Mouse (Mus musculus) kidney, adult 9 months (tissue): Measurements from ENCODE around the gene Shisa5.
A peak's percentile ranks its signal among the peaks of the same experiment; 100 is the strongest.

Experiments used
- DNase-seq: peaks from one replicate; pipeline ENCODE4 v3.0.0; 2022

Gene Shisa5

GRCm38 (mm10) chr9:109022866-109023685, 15.3 kb upstream of the Shisa5 start:
- no peak for DNase-seq

- no peak for DNase-seq
Measured at GRCm38 (mm10) chr9:109027521-109027920, 10.8 kb upstream of the Shisa5 start.

GRCm38 (mm10) chr9:109028421-109028820, 9.9 kb upstream of the Shisa5 start:
- no peak for DNase-seq

- DNase-seq, result no peak
Measured at GRCm38 (mm10) chr9:109028919-109029318, 9.4 kb upstream of the Shisa5 start.

- DNase-seq, result no peak
Measured at GRCm38 (mm10) chr9:109030312-109030711, 8.1 kb upstream of the Shisa5 start.

- DNase-seq, result no peak
Measured at GRCm38 (mm10) chr9:109031001-109031400, 7.4 kb upstream of the Shisa5 start.

- DNase-seq, result no peak
Measured at GRCm38 (mm10) chr9:109031686-109032085, 6.7 kb upstream of the Shisa5 start.

- DNase-seq, result no peak
Measured at GRCm38 (mm10) chr9:109032435-109032834, 5.9 kb upstream of the Shisa5 start.

GRCm38 (mm10) chr9:109038901-109039364, 568 bp downstream of the Shisa5 start:
- peak; percentile 78 for DNase-seq

GRCm38 (mm10) chr9:109039681-109040080, 1.3 kb downstream of the Shisa5 start:
- no peak for DNase-seq

- DNase-seq, result peak; percentile 78
Measured at GRCm38 (mm10) chr9:109040216-109040615, 1.9 kb downstream of the Shisa5 start.

- no peak for DNase-seq
Measured at GRCm38 (mm10) chr9:109040906-109041305, 2.5 kb downstream of the Shisa5 start.

- DNase-seq, result no peak
Measured at GRCm38 (mm10) chr9:109041351-109041750, 3.0 kb downstream of the Shisa5 start.

- peak; percentile 77 for DNase-seq
Measured at GRCm38 (mm10) chr9:109046306-109046705, 7.9 kb downstream of the Shisa5 start.

GRCm38 (mm10) chr9:109049316-109049715, 11.0 kb downstream of the Shisa5 start:
- no peak for DNase-seq

GRCm38 (mm10) chr9:109049996-109050673, 11.8 kb downstream of the Shisa5 start:
- no peak for DNase-seq

- DNase-seq, result no peak
Measured at GRCm38 (mm10) chr9:109050674-109050997, 12.3 kb downstream of the Shisa5 start.

GRCm38 (mm10) chr9:109051011-109051501, 12.7 kb downstream of the Shisa5 start:
- no peak for DNase-seq

GRCm38 (mm10) chr9:109051651-109052489, 13.5 kb downstream of the Shisa5 start:
- DNase-seq, result no peak

GRCm38 (mm10) chr9:109052490-109053260, 14.3 kb downstream of the Shisa5 start:
- DNase-seq, result no peak

GRCm38 (mm10) chr9:109053366-109053765, 15.0 kb downstream of the Shisa5 start:
- DNase-seq, result no peak

- DNase-seq, result no peak
Measured at GRCm38 (mm10) chr9:109053851-109054250, 15.5 kb downstream of the Shisa5 start.
